Mouse (Mus musculus) hindbrain, embryonic 16.5 days (tissue): ENCODE data around the gene Trmt10c. TPM values are rescaled to one million over a fixed set of nuclear protein-coding genes. Genes with fewer than 3 reads are reported as not detected.

Source experiments
- ATAC-seq: fragments of 200-750 bp; cut with Nextera tagmentation; 2 replicates; pipeline ENCODE4 v1.8.0; 2017; ENCODE audit warnings: moderate TSS enrichment, moderate library complexity
- H3K27ac ChIP-seq: fragments of 300-500 bp; sonication (generic); 2 replicates; pipeline ENCODE4 v1.5.1; 2014; ENCODE audit warnings: low read depth, mild to moderate bottlenecking, control low read depth, low read length, moderate library complexity
- H3K27me3 ChIP-seq: fragments of 300-500 bp; sonication (generic); replicated peaks from 2 replicates; pipeline ENCODE4 v1.6.1; 2014; ENCODE audit warnings: low read length; ENCODE audit not compliant: control insufficient read depth, insufficient read depth
- H3K36me3 ChIP-seq: fragments of 300-500 bp; sonication (generic); 2 replicates; pipeline ENCODE4 v1.6.1; 2014; ENCODE audit warnings: mild to moderate bottlenecking, low read length, moderate library complexity, mixed read lengths; ENCODE audit not compliant: control insufficient read depth, insufficient read depth
- H3K4me1 ChIP-seq: fragments of 300-500 bp; sonication (generic); 2 replicates; pipeline ENCODE4 v1.6.1; 2014; ENCODE audit warnings: low read depth, low read length; ENCODE audit not compliant: control insufficient read depth, insufficient read depth
- H3K4me2 ChIP-seq: fragments of 300-500 bp; sonication (generic); 2 replicates; pipeline ENCODE4 v1.6.1; 2014; ENCODE audit warnings: mild to moderate bottlenecking, low read length, control low read depth, moderate library complexity
- H3K4me3 ChIP-seq: fragments of 300-500 bp; sonication (generic); 2 replicates; pipeline ENCODE4 v1.5.1; 2014; ENCODE audit warnings: mild to moderate bottlenecking, low read length, control low read depth, moderate library complexity
- H3K9ac ChIP-seq: fragments of 300-500 bp; sonication (generic); 2 replicates; pipeline ENCODE4 v1.6.1; 2014; ENCODE audit warnings: low read depth, mild to moderate bottlenecking, control low read depth, low read length, moderate library complexity
- H3K9me3 ChIP-seq: fragments of 300-500 bp; sonication (generic); 2 replicates; pipeline ENCODE4 v1.6.1; 2014; ENCODE audit warnings: mild to moderate bottlenecking, low read length, moderate library complexity; ENCODE audit not compliant: control insufficient read depth
- WGBS: fragments of 180-500 bp; shearing (Covaris S2); extraction: QIAGEN DNeasy Blood & Tissue Kit; methylation state at CpG from one replicate; pipeline ENCODE4 v1.1.7; 2014; 5-methylcytosine and 5-hydroxymethylcytosine counted together
- polyA plus RNA-seq: library from polyadenylated mRNA; unstranded; fragments of >200 nt; fragmentation: Nextera tagmentation; extraction: Ambion mirVana; gene quantifications from 2 replicates; pipeline ENCODE4 v1.2.1, GENCODE M21; 2015

Trmt10c gene
- polyA plus RNA-seq, 1 experiment from 2014 or later = 17.5 TPM

- WGBS = 55% methylated on average over 12 of the region's 12 CpGs
- Histone ChIP-seq H3K4me1 (peaks cover 16% of the 10 kb centered on the region), H3K9me3 (no peaks in the 10 kb centered on the region), H3K27me3 (no peaks in the 10 kb centered on the region), H3K27ac (no peak overlapping the region), H3K4me3 (peak overlapping the region; percentile 85), H3K36me3 (no peaks in the 10 kb centered on the region; the same call in 1 of the 2 replicates), H3K9ac (peak overlapping the region; percentile 89), H3K4me2 (peak overlapping the region; percentile 73)
- ATAC-seq = no peak
Observed at GRCm38 (mm10) chr16:56027854-56028629, 9.6 kb downstream of the Trmt10c start.

DNA sequence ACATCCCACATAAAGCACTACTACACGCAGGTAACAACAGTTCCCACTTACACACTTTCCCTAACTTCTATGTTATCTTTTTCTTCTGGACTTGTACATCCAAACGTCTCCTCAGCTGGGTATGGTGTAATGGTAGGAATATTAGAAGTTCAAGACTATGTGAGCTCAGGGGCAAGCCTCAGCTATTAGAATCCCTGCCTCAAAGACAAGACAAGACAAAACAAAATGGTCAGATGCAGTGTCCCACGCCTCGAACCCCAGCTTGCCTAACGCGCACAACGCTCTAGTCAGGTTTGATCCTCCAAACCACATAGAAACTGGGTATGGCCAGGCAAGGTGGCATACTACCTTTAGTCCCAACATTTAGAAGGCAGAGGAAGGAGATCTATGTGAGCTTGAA is 18.0 kb downstream of the Trmt10c start:
- Histone ChIP-seq H3K36me3 (peaks cover 19% of the 10 kb centered on the region), H3K4me3 (no peak overlapping the region), H3K9me3 (no peaks in the 10 kb centered on the region; the same call in 1 of the 2 replicates), H3K4me2 (no peak overlapping the region), H3K9ac (no peak overlapping the region), H3K27me3 (no peaks in the 10 kb centered on the region), H3K27ac (no peak overlapping the region), H3K4me1 (no peaks in the 10 kb centered on the region)
- ATAC-seq = no peak
- whole genome bisulfite sequencing = 95% methylated on average over 7 of the region's 7 CpGs

- WGBS = 88% methylated on average over 7 of the region's 7 CpGs
Observed at GRCm38 (mm10) chr16:56014076-56014475, 23.5 kb downstream of the Trmt10c start.

GRCm38 (mm10) chr16:56012789-56013743 is 24.6 kb downstream of the Trmt10c start:
- H3K9me3 ChIP-seq = no peaks in the 10 kb centered on the region; the same call in 1 of the 2 replicates
- H3K4me1 ChIP-seq = no peaks in the 10 kb centered on the region
- H3K9ac ChIP-seq = no peak overlapping the region
- peaks cover 10% of the 10 kb centered on the region for H3K36me3 ChIP-seq
- H3K27me3 ChIP-seq = no peaks in the 10 kb centered on the region
- H3K27ac ChIP-seq = no peak overlapping the region
- peak; percentile 49 for ATAC-seq
- H3K4me2 ChIP-seq = no peak overlapping the region
- WGBS = 87% methylated on average over 10 of the region's 10 CpGs
- no peak overlapping the region for H3K4me3 ChIP-seq

More at GRCm38 (mm10) chr16:56014076-56014475, 23.5 kb downstream of the Trmt10c start:
- H3K9me3 ChIP-seq = no peaks in the 10 kb centered on the region; the same call in 1 of the 2 replicates
- H3K4me2 ChIP-seq = no peak overlapping the region
- no peaks in the 10 kb centered on the region for H3K27me3 ChIP-seq
- no peak overlapping the region for H3K4me3 ChIP-seq
- H3K36me3 ChIP-seq = peaks cover 12% of the 10 kb centered on the region
- H3K9ac ChIP-seq = no peak overlapping the region
- H3K4me1 ChIP-seq = no peaks in the 10 kb centered on the region
- H3K27ac ChIP-seq = no peak overlapping the region
- ATAC-seq = no peak

GRCm38 (mm10) chr16:56008862-56009261 is 28.8 kb downstream of the Trmt10c start:
- H3K4me3 ChIP-seq = no peak overlapping the region
- 100% methylated on average over 1 of the region's 1 CpGs for WGBS
- no peak overlapping the region for H3K9ac ChIP-seq
- no peak for ATAC-seq
- H3K27me3 ChIP-seq = no peaks in the 10 kb centered on the region
- H3K4me2 ChIP-seq = no peak overlapping the region
- H3K27ac ChIP-seq = no peak overlapping the region
- H3K36me3 ChIP-seq = peaks cover 16% of the 10 kb centered on the region
- no peaks in the 10 kb centered on the region for H3K4me1 ChIP-seq
- H3K9me3 ChIP-seq = no peaks in the 10 kb centered on the region

GRCm38 (mm10) chr16:56006798-56007197 is 30.8 kb downstream of the Trmt10c start:
- H3K4me1 ChIP-seq = no peaks in the 10 kb centered on the region
- no peak overlapping the region for H3K4me2 ChIP-seq
- peaks cover 25% of the 10 kb centered on the region for H3K36me3 ChIP-seq
- H3K27me3 ChIP-seq = no peaks in the 10 kb centered on the region
- H3K27ac ChIP-seq = no peak overlapping the region
- 96% methylated on average over 11 of the region's 11 CpGs for WGBS
- H3K9me3 ChIP-seq = no peaks in the 10 kb centered on the region
- no peak overlapping the region for H3K9ac ChIP-seq
- no peak for ATAC-seq
- H3K4me3 ChIP-seq = no peak overlapping the region

DNA sequence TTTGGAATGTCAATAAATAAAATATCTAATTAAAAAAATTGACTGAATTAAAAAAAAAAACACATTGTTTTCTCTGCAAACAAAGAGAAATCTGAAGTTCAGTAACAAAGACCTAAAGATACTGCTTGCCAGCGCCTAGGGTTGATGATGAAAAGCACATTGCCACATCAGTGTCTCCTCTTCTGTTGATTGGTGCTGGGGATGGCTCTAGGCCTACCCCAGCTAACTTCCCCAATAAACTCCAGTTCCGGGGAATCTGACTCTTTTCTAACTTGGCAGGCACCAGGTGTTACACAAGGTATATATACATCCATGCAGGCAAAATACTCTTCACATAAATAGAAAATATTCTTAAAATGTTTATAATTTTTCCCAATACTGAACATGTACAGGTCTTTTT is 43.4 kb downstream of the Trmt10c start:
- Histone ChIP-seq H3K4me1 (no peaks in the 10 kb centered on the region), H3K27ac (no peak overlapping the region), H3K27me3 (no peaks in the 10 kb centered on the region), H3K4me3 (no peak overlapping the region), H3K4me2 (no peak overlapping the region), H3K9me3 (no peaks in the 10 kb centered on the region), H3K36me3 (peaks cover 19% of the 10 kb centered on the region), H3K9ac (no peak overlapping the region)
- ATAC-seq = no peak
- 98% methylated on average over 2 of the region's 2 CpGs for WGBS

GRCm38 (mm10) chr16:55990311-55990710 is 47.3 kb downstream of the Trmt10c start:
- H3K27me3 ChIP-seq = no peaks in the 10 kb centered on the region
- H3K9ac ChIP-seq = no peak overlapping the region
- H3K36me3 ChIP-seq = peaks cover 19% of the 10 kb centered on the region
- H3K4me1 ChIP-seq = no peaks in the 10 kb centered on the region
- no peak overlapping the region for H3K4me2 ChIP-seq
- no peak for ATAC-seq
- WGBS = 92% methylated on average over 4 of the region's 4 CpGs
- H3K27ac ChIP-seq = no peak overlapping the region
- H3K9me3 ChIP-seq = no peaks in the 10 kb centered on the region
- no peak overlapping the region for H3K4me3 ChIP-seq

GRCm38 (mm10) chr16:55986001-55986400 is 51.6 kb downstream of the Trmt10c start:
- ATAC-seq = no peak
- Histone ChIP-seq H3K27ac (no peak overlapping the region), H3K4me2 (no peak overlapping the region), H3K4me3 (no peak overlapping the region), H3K4me1 (no peaks in the 10 kb centered on the region), H3K36me3 (peaks cover 9% of the 10 kb centered on the region), H3K27me3 (no peaks in the 10 kb centered on the region), H3K9ac (no peak overlapping the region), H3K9me3 (no peaks in the 10 kb centered on the region)
- WGBS = 92% methylated on average over 3 of the region's 3 CpGs
